Mouse (Mus musculus): ENCODE measurements around the gene Abcc10.

The Abcc10 gene

DNA sequence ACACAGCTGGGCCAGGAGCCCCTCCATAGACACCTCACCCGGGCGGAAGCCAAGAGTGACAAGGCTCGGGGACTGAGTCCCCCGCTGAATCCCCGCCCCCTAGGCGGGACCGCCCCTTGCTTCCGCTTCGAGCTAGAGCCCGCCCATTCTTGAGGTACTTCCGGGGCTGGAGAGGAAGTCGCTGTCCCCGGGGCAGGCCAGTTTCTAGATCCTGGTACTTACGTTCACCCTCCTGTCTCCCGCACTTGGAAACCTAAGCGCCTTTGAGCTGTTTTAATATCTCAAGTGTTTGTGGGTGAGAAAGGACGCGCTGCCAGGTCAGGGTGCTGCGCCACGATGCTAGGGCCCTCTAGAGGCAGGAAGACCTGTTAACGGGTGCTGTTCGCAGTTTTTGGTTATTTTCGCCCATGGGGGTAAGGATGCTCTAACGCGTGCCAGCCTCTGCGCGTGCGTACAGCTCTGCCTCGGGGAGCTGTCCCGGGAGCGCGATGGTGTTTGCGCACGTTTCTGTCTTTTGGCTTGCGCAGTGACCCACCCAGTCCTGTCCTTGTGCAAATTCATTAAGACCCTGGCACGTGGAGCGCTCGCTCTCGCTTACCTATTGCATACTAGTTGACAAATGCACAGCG is at the start of gene Abcc10:
Abcc10 (minus strand) TSS at position 447 of the 629 bp plus-strand sequence.
- in situ Hi-C loops (cut with MboI, MseI), result no loop called here

DNA sequence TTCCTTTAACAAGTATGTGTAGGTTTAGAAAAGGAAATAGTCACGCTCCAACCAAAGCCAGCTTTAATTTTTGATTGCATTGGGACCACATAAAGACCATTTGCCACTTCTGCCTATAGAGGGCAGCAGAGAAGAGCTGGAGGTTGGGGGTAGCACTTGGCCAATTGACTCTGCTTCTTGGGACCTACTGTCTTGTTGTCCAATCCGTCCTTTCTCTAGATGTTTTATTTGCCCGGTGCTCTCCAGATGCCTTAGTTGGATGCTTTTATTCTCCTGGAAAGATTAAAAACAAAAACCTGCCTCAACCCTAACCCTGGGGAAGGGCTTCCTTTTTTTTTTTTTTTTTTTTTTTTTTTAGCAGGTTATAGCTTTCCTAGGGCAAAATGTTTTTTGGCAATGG is 43.6 kb upstream of the Abcc10 start:
- in situ Hi-C loops (cut with MboI, MseI), result no loop called here

DNA sequence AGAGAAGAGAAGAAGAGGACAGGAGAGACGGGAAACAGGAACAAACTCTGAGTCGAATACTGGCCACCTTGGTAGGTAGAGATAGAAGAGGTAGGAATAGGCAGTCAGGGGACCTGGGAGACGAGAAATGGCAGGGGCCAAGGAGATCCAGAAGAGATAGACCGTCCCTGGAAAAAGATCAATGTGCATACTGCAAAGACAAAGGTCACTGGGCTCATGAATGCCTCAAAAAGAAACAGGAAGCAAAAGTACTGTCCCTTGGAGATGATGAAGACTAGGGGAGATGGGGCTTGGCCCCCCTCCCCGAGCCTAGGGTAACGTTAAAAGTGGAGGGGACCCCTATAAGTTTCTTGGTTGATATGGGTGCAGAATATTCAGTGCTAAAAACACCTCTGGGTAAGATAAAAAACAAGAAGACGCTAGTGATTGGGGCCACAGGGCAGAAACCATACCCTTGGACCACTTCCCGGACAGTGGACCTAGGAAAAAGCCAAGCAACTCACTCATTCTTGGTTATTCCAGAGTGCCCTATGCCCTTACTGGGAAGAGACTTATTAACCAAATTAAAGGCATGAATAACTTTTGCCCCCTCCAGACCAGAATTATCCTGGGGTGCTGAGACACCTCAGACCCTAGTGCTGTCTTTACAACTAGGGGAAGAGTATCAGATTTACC is 23.0 kb upstream of the Abcc10 start:
- in situ Hi-C loops (cut with MboI, MseI), result no loop called here

DNA sequence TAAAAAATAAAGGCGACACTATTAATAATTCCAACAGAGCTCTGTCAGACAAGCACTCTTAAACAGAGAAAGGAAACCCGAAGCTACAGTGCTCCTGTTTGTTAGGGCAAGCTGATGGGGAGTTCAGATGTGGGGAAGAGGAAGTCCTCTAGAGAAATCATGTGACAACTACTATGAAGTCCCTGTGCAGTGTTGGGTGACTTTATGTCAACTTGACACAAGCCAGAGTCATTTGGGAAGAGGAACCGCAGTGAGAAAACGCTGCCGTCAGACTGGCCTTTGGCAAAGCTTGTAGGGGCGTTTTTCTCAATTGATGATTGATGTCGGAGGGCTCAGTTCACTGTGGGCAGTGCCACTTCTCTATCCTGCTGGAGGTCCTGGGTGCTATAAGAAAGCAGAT is 13.1 kb upstream of the Abcc10 start:
- in situ Hi-C loops (cut with MboI, MseI), result no loop called here

DNA sequence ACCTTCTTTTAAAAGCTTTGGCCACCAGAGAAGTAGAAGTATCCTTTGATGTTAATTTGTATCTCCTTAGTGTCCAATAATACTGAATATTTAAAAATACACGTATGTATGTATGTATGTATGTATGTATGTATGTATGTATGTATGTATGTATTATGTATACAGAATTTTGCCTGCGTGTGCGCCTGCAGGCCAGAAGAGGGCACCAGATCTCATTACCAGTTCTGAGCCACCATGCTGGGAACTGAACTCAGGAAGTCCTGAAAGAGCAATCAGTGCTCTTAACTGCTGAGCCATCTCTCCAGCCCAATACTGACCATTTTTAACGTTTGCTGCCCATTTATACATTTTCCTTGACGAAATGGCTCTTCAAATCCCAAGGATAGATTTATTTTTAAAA is 8.3 kb upstream of the Abcc10 start:
- in situ Hi-C loops (cut with MboI, MseI), result loop anchor here (5.0 kb wide), 1 partner anchor 56 kb away; no protein-coding TSS in a partner anchor

DNA sequence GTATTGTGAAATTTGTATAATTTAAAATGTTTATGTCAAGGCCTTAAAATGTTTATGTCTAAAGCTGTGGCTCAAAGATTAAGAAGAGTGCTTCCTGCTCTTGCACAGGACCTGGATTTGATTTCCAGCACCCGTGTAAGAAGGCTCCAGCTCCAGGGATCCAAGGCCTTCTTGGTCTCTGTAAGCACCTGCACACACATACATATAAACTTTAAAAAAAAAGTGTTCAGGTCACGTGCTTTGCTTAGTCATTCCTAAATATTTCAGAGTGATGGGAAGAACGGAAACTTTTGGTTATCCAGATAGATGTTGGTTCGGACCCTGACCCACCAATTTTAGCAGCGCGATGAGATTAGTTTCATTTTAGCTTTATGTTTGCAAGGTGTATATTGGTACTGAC is 571 bp upstream of the Abcc10 start:
- in situ Hi-C loops (cut with MboI, MseI), result no loop called here

DNA sequence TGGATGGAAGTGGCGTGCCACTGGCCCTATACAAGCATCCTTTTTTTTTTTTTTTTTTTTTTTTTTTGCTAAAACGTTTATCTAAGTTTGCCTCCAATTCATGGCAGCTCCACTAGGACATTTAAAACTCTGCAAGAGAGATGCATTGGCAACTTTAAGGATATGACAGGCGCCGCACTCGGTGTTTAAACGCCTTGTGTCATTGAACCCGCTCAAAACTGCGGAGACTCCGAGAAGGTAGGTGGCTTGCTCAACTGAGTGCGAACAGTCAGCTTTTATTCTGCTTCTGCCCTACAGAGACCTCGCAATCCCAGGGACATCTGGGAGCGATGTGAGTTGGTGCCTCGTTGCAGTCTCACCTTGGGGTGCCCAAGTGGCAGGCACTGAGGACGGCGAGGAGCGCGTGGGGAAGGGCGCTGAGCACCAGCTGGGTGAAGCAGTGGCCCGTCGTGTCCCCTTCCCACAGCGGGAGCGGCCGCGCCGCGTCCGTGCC is 693 bp downstream of the Abcc10 start:
- in situ Hi-C loops (cut with MboI, MseI), result no loop called here

DNA sequence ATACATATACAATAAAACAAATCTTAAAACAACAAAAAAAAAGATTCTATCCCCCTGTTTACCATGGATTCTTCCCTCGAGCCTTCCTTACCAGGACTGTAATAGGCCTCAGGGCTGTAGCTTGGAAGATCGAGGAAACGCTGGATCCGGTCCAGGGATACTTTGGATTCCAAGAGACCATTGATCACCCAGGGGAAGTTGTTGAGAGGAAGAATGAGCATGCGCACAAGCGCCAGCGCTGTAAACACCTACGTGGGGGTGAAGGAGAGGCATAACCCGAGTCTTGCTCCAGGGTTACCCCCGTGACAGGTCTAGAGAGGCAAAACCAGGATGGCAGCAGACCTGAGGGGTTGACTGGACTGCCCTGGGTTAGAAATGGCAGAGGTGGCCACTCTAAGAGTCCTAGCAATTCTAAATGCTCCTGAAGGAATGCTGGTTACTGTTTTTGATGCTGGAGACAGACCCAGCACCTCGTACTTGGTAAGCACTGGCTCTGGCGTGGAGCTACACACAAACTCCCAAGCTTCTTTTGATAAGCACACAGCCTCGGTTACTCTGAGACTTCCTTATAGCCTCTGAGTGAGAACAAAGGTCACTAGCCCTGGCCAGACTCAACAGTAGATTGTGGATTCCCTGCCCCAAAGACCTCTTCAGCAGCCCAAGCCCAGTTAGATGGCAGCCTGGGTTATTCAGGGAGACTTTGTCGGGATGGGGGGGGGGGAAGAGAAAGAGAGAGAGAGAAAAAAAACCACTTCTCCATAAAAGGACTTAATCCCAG is 5.9 kb downstream of the Abcc10 start:
- in situ Hi-C loops (cut with MboI, MseI), result no loop called here

DNA sequence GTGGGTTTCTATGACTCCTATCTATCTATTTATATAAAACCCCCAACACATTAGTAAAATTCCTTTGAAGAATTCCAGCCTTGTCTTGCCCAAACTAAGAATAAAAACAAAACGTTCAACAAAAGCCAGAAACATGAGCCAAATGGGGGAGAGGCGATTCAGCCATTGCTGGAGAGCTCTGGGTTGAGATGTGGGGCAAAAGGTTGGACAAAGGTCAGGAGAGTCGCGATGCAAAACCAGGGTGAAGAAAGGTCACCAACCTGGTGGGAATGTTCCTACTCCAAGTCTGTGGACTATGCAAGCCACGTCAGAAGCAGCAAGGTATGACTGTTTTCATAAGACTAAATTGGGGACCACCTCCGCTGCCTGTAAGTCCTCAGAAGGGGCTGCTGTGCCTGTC is 7.7 kb downstream of the Abcc10 start:
- in situ Hi-C loops (cut with MboI, MseI), result no loop called here

DNA sequence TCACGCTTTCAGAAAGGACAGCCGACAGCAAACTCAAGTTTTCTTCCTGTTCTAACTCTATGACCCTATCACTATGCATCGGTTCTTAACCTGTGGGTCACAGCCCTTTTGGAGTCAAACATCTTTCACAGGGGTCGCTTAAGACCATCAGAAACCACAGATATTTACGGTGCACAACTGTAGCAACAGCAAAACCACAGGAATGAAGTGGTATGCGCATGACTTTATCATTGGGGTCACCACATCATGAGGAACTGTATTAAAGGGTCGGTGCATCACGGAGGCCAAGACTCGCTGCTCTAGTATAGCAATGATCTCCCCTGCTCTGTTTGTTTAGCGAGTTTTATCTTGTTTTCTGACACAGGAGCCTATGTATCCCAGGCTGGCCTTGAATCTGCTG is 12.3 kb downstream of the Abcc10 start:
- in situ Hi-C loops (cut with MboI, MseI), result no loop called here

DNA sequence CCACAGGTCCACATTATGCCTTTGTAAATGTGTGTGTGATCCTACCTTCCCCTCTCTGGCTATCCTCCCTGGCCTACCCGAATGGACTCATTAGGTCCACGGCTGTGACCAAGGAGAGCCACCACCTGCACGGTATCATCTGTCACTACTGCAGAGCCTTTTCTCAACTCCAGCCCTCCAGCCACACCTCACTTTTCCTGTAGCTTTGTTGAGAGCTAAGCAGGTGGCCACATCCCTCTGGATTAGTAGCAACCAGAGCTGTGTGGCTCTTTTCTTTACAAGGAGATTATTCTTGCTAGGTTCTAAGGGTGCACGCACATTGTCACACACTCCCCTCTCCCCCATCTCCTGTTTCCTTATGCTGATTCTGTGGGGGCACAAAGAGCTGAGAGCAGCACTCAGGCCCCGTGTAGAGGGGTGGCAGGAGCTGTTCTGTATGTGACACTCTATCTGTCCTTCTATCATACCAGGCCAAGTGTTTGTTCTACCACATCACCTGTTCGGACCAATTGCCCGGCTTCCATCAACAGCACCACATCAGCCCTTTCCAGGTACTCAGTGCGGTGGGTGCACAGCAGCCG is 14.9 kb downstream of the Abcc10 start:
- in situ Hi-C loops (cut with MboI, MseI), result no loop called here

DNA sequence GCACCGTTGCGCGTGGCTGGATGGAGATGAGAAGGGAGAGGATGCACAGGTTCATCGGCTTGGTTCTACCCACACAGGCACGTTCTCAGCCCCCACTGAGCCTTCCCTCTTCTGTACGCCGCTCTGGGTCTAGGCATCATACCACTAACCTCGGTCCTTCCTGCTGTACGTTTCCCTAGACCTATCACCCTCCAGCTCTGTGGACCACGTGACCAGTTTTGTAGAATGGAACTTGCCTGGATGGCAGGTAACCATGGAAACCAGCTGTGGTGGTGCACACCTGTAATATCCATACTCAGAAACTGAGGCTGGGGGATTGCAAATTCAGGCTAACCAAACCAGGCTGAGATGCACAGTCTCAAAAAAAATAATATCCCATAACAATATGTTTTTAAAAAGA is 17.6 kb downstream of the Abcc10 start:
- in situ Hi-C loops (cut with MboI, MseI), result no loop called here

DNA sequence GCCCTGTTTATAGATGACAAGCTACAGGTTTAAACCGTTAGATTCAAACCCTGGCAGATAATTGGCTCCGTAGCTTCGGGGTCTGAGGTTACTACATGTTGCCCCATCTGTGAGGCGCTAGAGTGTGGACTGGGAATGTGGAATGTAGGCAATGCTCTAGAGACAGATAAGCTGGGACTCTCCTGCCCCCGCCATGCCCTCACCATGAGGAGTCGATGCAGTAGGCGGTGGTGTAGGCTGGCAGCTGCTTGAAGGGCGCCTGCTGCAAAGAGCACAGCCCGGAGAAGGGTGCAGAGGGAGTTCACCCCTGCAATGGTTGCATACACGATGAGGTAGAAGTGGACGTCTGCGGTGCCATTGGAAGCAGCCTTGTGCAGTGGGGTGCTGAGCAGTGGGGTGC is 18.3 kb downstream of the Abcc10 start:
- in situ Hi-C loops (cut with MboI, MseI), result no loop called here

DNA sequence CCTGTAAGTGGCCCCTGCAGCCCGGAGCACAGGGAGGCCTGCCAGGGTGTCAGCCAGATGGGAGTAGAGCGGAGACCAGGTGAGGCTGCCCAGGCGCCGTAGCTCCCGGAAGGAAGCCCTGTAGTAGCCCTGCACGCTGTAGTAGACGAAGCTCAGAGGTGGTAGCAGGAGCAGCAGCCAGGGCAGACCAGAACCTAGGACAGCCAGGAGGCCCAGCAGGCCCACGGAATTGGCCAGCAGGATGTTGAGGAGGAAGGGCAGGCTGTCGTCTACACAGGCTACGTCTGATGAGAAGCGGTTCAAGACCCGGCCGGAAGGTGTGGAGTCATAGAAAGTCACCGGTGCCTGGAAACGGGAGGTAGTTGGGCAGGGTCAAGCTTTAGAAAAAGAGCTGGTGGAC is 21.2 kb downstream of the Abcc10 start:
- in situ Hi-C loops (cut with MboI, MseI), result no loop called here

DNA sequence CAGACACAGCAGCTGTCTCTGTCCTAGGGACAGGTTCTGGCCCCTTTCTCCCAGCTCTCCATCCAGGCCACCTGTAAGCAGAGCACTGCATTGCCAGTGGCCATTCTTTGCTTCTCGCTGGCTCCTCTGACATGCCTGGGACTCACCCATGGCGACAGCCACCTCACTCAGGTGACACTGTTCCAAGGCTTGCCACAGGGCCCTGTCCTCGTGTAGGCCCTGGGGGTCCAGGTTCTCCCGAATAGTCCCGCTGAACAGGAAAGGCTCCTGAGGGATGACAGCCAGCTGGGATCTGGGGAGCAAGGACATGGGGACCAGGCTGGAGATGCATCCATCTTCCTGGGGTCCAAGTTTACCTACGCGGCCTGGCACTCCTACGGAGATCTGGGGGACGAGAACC is 24.0 kb downstream of the Abcc10 start:
- in situ Hi-C loops (cut with MboI, MseI), result no loop called here

DNA sequence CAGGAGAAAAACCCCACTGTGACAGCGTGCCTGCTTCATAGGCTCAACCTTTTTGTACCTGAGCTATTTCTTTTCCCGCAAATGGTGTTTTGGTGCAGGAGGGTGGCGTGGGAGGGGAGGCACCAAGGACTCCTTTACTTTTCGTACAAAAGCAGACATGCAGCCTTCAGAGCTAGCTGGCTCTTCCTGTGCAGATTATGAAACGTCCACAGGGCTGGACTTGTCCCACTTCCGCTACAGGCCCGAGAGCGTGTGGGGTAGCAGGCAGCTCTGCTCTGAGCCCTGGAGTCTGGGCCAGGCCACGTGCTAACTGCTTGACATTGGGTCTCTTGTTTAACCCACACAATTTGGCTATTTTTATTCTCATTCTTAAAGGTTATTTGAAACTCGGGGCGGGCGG is 26.3 kb downstream of the Abcc10 start:
- in situ Hi-C loops (cut with MboI, MseI), result no loop called here

DNA sequence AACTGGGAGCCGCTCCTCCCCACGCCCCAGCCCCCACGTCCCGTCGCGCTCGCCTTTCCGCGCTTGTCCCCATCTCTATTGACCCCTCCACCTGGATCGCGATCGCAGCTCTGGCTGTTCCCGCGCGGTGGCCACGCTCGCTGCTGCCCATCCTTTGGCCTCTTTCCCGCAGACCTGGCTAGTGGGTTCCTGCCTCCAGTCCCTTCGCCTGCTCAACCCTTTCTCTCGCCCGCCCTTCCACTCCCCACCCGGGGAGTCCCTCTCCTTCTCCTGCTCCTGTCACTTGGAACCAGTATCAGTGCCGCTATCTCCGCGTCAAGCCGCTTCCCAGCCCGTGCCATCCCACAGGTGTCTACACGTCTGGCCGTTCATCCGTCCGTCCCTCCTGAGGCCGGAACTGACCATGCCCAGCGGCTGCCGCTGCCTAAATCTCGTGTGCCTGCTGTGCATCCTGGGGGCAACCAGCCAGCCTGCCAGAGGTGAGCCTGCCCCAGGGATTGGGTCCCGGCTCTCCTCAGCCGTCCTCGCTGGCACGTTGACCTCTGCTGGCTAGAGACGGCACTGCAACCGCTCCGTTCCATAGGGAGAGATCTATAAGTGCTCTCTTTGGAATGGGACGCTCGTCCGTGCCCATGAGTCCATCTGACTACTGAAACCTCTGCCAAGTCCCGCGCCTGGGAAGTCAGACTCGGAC is 29.8 kb downstream of the Abcc10 start:
- in situ Hi-C loops (cut with MboI, MseI), result no loop called here

DNA sequence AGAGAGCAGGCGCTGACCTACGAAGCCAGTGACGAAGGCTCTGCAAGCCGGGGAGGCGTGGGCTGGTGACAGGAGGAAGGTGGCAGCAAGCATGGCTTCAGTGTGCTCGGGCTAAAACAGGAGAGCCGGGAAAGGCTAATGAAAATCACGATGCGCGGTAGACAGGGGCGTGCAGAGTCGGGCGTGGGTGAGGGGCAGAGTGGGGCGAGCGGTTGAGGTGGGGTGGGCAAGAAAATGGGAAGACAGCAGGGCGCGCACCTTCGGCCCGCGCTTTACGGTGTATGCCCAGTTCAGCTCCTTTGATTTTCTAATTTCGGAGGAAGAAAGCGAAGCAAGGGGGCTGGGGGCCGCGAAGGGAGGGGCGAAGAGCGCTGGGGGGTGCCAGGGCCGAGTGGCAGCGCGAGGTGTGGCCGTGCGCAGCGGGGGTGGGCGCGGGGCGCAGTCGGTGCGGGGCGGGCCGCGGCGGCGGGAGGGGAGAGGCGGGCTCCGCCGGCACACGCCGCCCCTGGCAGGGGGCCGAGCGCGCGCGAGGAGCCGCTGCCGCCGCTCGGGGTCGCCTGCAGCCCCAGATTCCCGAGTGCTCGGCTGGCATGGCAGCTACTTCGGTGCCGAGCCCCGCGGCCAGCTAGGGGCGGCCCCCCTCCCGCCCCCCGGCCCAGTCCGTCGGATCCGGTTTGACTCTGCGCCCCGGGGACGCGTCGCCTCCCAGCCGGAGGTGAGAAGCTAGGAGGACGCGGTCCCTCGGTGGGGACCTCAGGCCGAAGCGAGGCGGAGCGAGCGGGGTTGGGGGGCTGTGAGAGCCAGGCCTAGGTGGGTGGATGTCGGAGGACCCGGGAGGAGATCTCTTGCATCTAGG is 30.6 kb downstream of the Abcc10 start, which contains the start of gene Dlk2:
Dlk2 (plus strand) TSS at position 58 of the 856 bp plus-strand sequence.
- in situ Hi-C loops (cut with MboI, MseI), result no loop called here

DNA sequence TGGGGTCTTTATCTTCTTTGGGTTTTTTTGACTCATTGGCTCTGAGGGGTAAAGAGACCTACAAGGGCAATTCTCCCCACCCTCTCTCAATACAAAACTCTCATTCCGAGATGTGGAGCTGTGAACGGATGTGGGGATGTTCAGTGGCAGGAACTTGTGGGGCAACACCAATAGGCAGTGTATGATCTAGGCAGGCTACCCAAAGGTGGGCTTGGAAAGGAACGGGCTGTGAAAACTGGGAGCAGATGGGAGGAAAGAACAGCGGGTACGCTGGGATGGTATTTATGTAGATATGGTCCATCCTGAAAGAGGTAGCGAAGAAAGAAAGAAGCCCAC is 31.2 kb downstream of the Abcc10 start:
- in situ Hi-C loops (cut with MboI, MseI), result no loop called here

DNA sequence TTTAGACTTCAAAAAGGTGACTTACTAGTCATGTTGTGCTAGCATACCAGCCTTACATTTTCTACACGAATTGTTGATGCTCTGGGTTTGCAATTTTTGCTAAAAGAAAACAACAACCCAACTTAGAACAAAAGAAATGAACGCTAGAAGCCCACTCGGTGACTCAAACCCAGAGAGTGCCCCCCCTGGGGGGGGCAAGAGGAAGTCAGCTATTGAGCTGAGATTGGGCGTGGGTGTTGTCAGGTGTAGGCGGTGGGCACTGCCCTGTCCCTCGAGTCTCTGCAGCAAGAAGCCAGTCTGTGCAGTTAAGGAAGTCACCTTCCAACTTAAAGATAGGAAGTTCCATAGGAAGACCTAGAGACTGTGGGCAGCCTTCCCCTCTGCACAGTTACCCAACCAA is 31.6 kb downstream of the Abcc10 start:
- in situ Hi-C loops (cut with MboI, MseI), result no loop called here

DNA sequence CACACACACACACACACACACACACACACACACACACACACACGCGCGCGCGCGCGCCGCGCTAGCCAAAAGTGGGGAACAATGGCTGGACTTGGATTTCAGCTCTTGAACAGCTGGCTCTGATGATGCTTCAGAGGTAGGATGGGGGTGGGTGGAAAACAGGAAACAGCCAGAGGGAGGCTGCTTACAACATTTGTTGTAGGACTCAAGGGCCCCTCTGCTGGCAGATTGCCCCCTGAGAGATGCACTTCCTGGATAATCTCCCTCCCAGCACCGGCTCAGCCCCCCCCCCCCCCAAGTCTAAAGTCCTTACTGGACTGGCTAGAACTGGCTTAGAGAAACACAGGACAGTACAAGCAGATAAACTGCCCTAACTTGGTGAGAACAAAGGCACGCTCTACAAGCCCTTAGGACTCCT is 40.5 kb downstream of the Abcc10 start:
- in situ Hi-C loops (cut with MboI, MseI), result no loop called here
